Mouse (Mus musculus) intestine, embryonic 14.5 days (tissue): ENCODE data around the gene Baz1b. TPM values are rescaled to one million over a fixed set of nuclear protein-coding genes. Genes with fewer than 3 reads are reported as not detected.
A peak's percentile ranks its signal among the peaks of the same experiment; 100 is the strongest.

Source experiments
- ATAC-seq: fragments of 200-750 bp; cut with Nextera tagmentation; replicated peaks from 2 replicates; pipeline ENCODE4 v1.8.0; 2017; ENCODE audit warnings: low read depth, moderate number of reproducible peaks, moderate TSS enrichment, moderate library complexity; ENCODE audit not compliant: low FRiP score, low TSS enrichment
- DNase-seq: peaks from one replicate; pipeline ENCODE4 v3.0.0-alpha.2; 2018; ENCODE audit warnings: low spot score
- H3K27ac ChIP-seq: fragments of 300-500 bp; sonication (generic); 2 replicates; pipeline ENCODE4 v1.5.1; 2014; ENCODE audit warnings: low read depth, mild to moderate bottlenecking, control low read depth
- H3K27me3 ChIP-seq: fragments of 300-500 bp; sonication (generic); replicated peaks from 2 replicates; pipeline ENCODE4 v1.6.1; 2014; ENCODE audit warnings: low read length, control low read depth; ENCODE audit not compliant: control insufficient read depth, insufficient read depth
- H3K36me3 ChIP-seq: fragments of 300-500 bp; sonication (generic); 2 replicates; pipeline ENCODE4 v1.6.1; 2014; ENCODE audit warnings: low read length, control low read depth; ENCODE audit not compliant: control insufficient read depth, insufficient read depth
- H3K4me1 ChIP-seq: fragments of 300-500 bp; sonication (generic); replicated peaks from 2 replicates; pipeline ENCODE4 v1.6.1; 2014; ENCODE audit warnings: low read length, control low read depth, mixed read lengths; ENCODE audit not compliant: control insufficient read depth, insufficient read depth
- H3K4me2 ChIP-seq: fragments of 300-500 bp; sonication (generic); 2 replicates; pipeline ENCODE4 v1.6.1; 2014; ENCODE audit warnings: low read length
- H3K4me3 ChIP-seq: fragments of 300-500 bp; sonication (generic); 2 replicates; pipeline ENCODE4 v1.5.1; 2014; ENCODE audit warnings: low read depth, low read length, control low read depth, mixed read lengths
- H3K9ac ChIP-seq: fragments of 300-500 bp; sonication (generic); 2 replicates; pipeline ENCODE4 v1.6.1; 2014; ENCODE audit warnings: mild to moderate bottlenecking, low read length
- H3K9me3 ChIP-seq: fragments of 300-500 bp; sonication (generic); 2 replicates; pipeline ENCODE4 v1.6.1; 2016; ENCODE audit warnings: low read length, control low read depth; ENCODE audit not compliant: control insufficient read depth
- WGBS: fragments of 180-500 bp; shearing (Covaris S2); extraction: QIAGEN DNeasy Blood & Tissue Kit; methylation state at CpG from one replicate; pipeline ENCODE4 v1.1.7; 2014; 5-methylcytosine and 5-hydroxymethylcytosine counted together
- polyA plus RNA-seq: library from polyadenylated mRNA; unstranded; fragments of >200 nt; fragmentation: Nextera tagmentation; extraction: Ambion mirVana; gene quantifications from 2 replicates; pipeline ENCODE4 v1.2.1, GENCODE M21; 2014

Baz1b gene
- polyA plus RNA-seq, 1 experiment from 2014 or later = 50.8 TPM

- WGBS = 47% methylated on average over 8 of the region's 8 CpGs
- Histone ChIP-seq H3K4me3 (no peak overlapping the region), H3K27me3 (no peaks in the 10 kb centered on the region), H3K4me1 (no peaks in the 10 kb centered on the region), H3K4me2 (no peak overlapping the region), H3K36me3 (peaks cover 41% of the 10 kb centered on the region), H3K9me3 (0 out of 2 replicates have a peak, but pooled peaks cover 5% of the 10 kb centered on the region), H3K27ac (peak overlapping the region; percentile 44; the same call in 1 of the 2 replicates), H3K9ac (no peak overlapping the region)
- ATAC-seq (no peak), DNase-seq (no peak)
Measured at GRCm38 (mm10) chr5:135183131-135183861, 3.8 kb upstream of the Baz1b start.

- 97% methylated on average over 3 of the region's 3 CpGs for WGBS
- DNase-seq = no peak
Measured at GRCm38 (mm10) chr5:135185016-135185415, 2.0 kb upstream of the Baz1b start.

GRCm38 (mm10) chr5:135185596-135185995, 1.5 kb upstream of the Baz1b start:
- no peak overlapping the region for H3K4me2 ChIP-seq
- H3K4me1 ChIP-seq = peaks cover 16% of the 10 kb centered on the region
- H3K27ac ChIP-seq = no peak overlapping the region

More at GRCm38 (mm10) chr5:135185016-135185415, 2.0 kb upstream of the Baz1b start:
- 0 out of 2 replicates have a peak, but pooled peaks cover 5% of the 10 kb centered on the region for H3K9me3 ChIP-seq
- H3K9ac ChIP-seq = no peak overlapping the region
- peaks cover 14% of the 10 kb centered on the region for H3K4me1 ChIP-seq
- peaks cover 28% of the 10 kb centered on the region for H3K36me3 ChIP-seq
- ATAC-seq = no peak
- no peak overlapping the region for H3K4me2 ChIP-seq
- H3K27me3 ChIP-seq = no peaks in the 10 kb centered on the region
- H3K4me3 ChIP-seq = no peak overlapping the region
- no peak overlapping the region for H3K27ac ChIP-seq

GRCm38 (mm10) chr5:135186231-135186620, 838 bp upstream of the Baz1b start:
- Histone ChIP-seq H3K4me3 (peak overlapping the region; percentile 100), H3K9ac (peak overlapping the region; percentile 97), H3K9me3 (0 out of 2 replicates have a peak, but pooled peaks cover 5% of the 10 kb centered on the region), H3K4me2 (peak overlapping the region; percentile 66), H3K27me3 (no peaks in the 10 kb centered on the region), H3K36me3 (peaks cover 26% of the 10 kb centered on the region), H3K27ac (peak overlapping the region; percentile 96), H3K4me1 (peaks cover 16% of the 10 kb centered on the region)
- WGBS = 21% methylated on average over 10 of the region's 10 CpGs
- no peak for DNase-seq
- peak; percentile 21 for ATAC-seq

More at GRCm38 (mm10) chr5:135185596-135185995, 1.5 kb upstream of the Baz1b start:
- Histone ChIP-seq H3K27me3 (no peaks in the 10 kb centered on the region), H3K36me3 (peaks cover 26% of the 10 kb centered on the region), H3K9me3 (0 out of 2 replicates have a peak, but pooled peaks cover 5% of the 10 kb centered on the region), H3K9ac (no peak overlapping the region), H3K4me3 (no peak overlapping the region)
- no peak for DNase-seq
- no peak for ATAC-seq
- 31% methylated on average over 3 of the region's 3 CpGs for WGBS

- H3K27me3 ChIP-seq = no peaks in the 10 kb centered on the region
- H3K4me1 ChIP-seq = peaks cover 16% of the 10 kb centered on the region
- peak overlapping the region; percentile 100 for H3K4me3 ChIP-seq
- ATAC-seq (peak; percentile 61), DNase-seq (no peak)
- peak overlapping the region; percentile 96 for H3K27ac ChIP-seq
- peaks cover 22% of the 10 kb centered on the region; the same call in 1 of the 2 replicates for H3K36me3 ChIP-seq
- peak overlapping the region; percentile 97 for H3K9ac ChIP-seq
- 0 out of 2 replicates have a peak, but pooled peaks cover 5% of the 10 kb centered on the region for H3K9me3 ChIP-seq
- WGBS = under 1% methylated on average over 86 of the region's 102 CpGs
- H3K4me2 ChIP-seq = peak overlapping the region; percentile 66
Measured at GRCm38 (mm10) chr5:135187349-135188213, 517 bp downstream of the Baz1b start.

GRCm38 (mm10) chr5:135188214-135188554, 1.1 kb downstream of the Baz1b start:
- H3K27me3 ChIP-seq = no peaks in the 10 kb centered on the region
- H3K27ac ChIP-seq = peak overlapping the region; percentile 96; the same call in 1 of the 2 replicates
- DNase-seq = no peak
- peak overlapping the region; percentile 100 for H3K4me3 ChIP-seq
- H3K9ac ChIP-seq = peak overlapping the region; percentile 97
- no peak for ATAC-seq
- peaks cover 25% of the 10 kb centered on the region; the same call in 1 of the 2 replicates for H3K36me3 ChIP-seq
- WGBS = under 1% methylated on average over 8 of the region's 8 CpGs
- H3K9me3 ChIP-seq = 0 out of 2 replicates have a peak, but pooled peaks cover 5% of the 10 kb centered on the region
- H3K4me2 ChIP-seq = peak overlapping the region; percentile 66
- peaks cover 16% of the 10 kb centered on the region for H3K4me1 ChIP-seq

GRCm38 (mm10) chr5:135189281-135190022, 2.4 kb downstream of the Baz1b start:
- no peak for ATAC-seq
- peaks cover 35% of the 10 kb centered on the region for H3K36me3 ChIP-seq
- H3K27me3 ChIP-seq = no peaks in the 10 kb centered on the region
- no peak for DNase-seq
- H3K9ac ChIP-seq = peak overlapping the region; percentile 97
- H3K4me3 ChIP-seq = peak overlapping the region; percentile 100
- peak overlapping the region; percentile 66 for H3K4me2 ChIP-seq
- H3K27ac ChIP-seq = no peak overlapping the region
- WGBS = 18% methylated on average over 2 of the region's 2 CpGs
- H3K9me3 ChIP-seq = 0 out of 2 replicates have a peak, but pooled peaks cover 4% of the 10 kb centered on the region
- H3K4me1 ChIP-seq = peaks cover 16% of the 10 kb centered on the region

- ATAC-seq (no peak), DNase-seq (peak; percentile 78)
- Histone ChIP-seq H3K27me3 (no peaks in the 10 kb centered on the region), H3K36me3 (peaks cover 51% of the 10 kb centered on the region), H3K4me2 (no peak overlapping the region), H3K4me1 (peaks cover 16% of the 10 kb centered on the region), H3K9ac (no peak overlapping the region), H3K4me3 (no peak overlapping the region), H3K27ac (no peak overlapping the region), H3K9me3 (no peaks in the 10 kb centered on the region)
- WGBS = 28% methylated on average over 2 of the region's 2 CpGs
Measured at GRCm38 (mm10) chr5:135191620-135192019, 4.6 kb downstream of the Baz1b start.
